Mouse (Mus musculus): ENCODE measurements at regions not wholly inside any gene's neighbourhood (a gene's known extent, or its start where the extent isn't known, plus 50 kb on each side); places are given as distances from the start of the nearest gene placed in this dataset.

DNA sequence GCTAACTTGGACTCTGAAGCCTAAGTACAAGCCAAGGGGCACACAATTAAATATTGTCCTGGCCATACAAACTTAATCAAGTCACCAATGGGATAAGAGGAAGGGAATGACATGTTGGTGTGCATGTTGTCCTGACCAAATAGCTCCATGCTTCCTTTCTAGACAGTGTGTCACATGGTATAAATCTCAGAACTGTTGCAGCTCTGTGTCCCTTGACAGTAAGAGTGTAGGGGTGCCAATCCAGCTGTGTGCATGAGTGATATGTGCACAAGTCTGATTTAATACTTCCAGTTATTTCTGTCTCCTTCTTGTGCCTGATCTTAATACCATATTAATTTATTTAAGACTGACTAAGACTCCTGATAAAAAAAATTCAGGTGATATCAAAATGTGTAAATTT is 72.8 kb upstream of the Rxfp2 start:
- H3K4me2 ChIP-seq (ENCODE audit: low read length): no peak overlapping the region
- H3K4me3 ChIP-seq (ENCODE audit: low read depth, low read length): no peak overlapping the region
- no peaks in the 10 kb centered on the region for H3K36me3 ChIP-seq (ENCODE audit: control insufficient read depth, insufficient read depth, low read length)
- no peaks in the 10 kb centered on the region for H3K4me1 ChIP-seq (replicated peaks; ENCODE audit: control insufficient read depth, insufficient read depth, low read length)
- H3K27me3 ChIP-seq (replicated peaks; ENCODE audit: control insufficient read depth, insufficient read depth, low read length): no peaks in the 10 kb centered on the region
- no peak overlapping the region for H3K27ac ChIP-seq (ENCODE audit: low read depth)
- DNase-seq (ENCODE audit: low spot score) (no peak), ATAC-seq (replicated peaks; ENCODE audit: low FRiP score, low TSS enrichment, low read depth) (no peak)
- H3K9me3 ChIP-seq (ENCODE audit: control insufficient read depth, low read length): no peaks in the 10 kb centered on the region
- H3K9ac ChIP-seq (ENCODE audit: low read length): no peak overlapping the region

DNA sequence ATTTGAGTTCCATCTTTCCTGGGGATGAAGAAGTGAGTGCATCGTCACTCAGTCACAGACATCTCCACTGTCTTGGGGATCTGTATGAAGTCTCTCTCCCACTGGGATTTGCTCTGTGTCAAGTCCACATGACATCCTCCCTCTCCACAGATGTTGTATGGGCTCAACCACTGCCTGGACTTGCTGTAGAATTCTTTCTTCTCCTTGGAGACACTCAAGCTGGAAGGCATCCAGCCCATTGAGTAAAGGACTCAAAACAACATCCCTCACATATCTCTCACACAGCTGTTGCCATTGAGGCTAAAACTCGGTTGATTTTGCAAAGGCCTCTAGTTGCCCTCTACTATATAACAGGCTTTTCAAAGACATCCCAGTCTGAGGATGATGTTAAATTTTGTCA is 71.0 kb upstream of the Rxfp2 start:
- H3K4me3 ChIP-seq (ENCODE audit: low read depth, low read length): no peak overlapping the region
- H3K27me3 ChIP-seq (replicated peaks; ENCODE audit: control insufficient read depth, insufficient read depth, low read length): no peaks in the 10 kb centered on the region
- no peak overlapping the region for H3K9ac ChIP-seq (ENCODE audit: low read length)
- no peaks in the 10 kb centered on the region for H3K9me3 ChIP-seq (ENCODE audit: control insufficient read depth, low read length)
- DNase-seq (ENCODE audit: low spot score) (no peak), ATAC-seq (replicated peaks; ENCODE audit: low FRiP score, low TSS enrichment, low read depth) (no peak)
- no peaks in the 10 kb centered on the region for H3K4me1 ChIP-seq (replicated peaks; ENCODE audit: control insufficient read depth, insufficient read depth, low read length)
- 72% methylated on average over 2 of the region's 2 CpGs for WGBS
- no peaks in the 10 kb centered on the region for H3K36me3 ChIP-seq (ENCODE audit: control insufficient read depth, insufficient read depth, low read length)
- no peak overlapping the region for H3K4me2 ChIP-seq (ENCODE audit: low read length)
- H3K27ac ChIP-seq (ENCODE audit: low read depth): no peak overlapping the region

DNA sequence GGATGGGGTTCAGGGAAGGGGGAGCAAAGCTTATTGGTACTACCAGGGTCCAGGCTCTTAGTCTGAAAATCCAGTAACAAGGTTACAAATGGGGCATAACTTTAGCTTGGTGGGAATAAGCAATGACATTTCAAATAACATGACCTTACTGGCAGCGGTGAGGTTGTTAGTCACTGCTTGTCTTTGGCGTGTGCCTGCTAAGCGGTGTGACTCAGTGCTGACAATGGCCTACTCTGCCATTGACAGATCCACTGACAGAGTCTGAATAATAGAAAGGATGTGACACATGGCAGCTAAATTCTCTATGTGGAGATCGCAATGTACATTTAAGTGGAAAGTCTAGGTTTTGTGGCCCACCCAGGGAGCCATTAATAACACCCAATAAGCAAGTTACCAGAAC is 61.5 kb upstream of the Rxfp2 start:
- H3K27ac ChIP-seq (ENCODE audit: low read depth): no peak overlapping the region
- 89% methylated on average over 4 of the region's 4 CpGs for WGBS
- peaks cover 4% of the 10 kb centered on the region; the same call in 1 of the 2 replicates for H3K9me3 ChIP-seq (ENCODE audit: control insufficient read depth, low read length)
- DNase-seq (ENCODE audit: low spot score): no peak
- H3K4me1 ChIP-seq (replicated peaks; ENCODE audit: control insufficient read depth, insufficient read depth, low read length): no peaks in the 10 kb centered on the region
- H3K9ac ChIP-seq (ENCODE audit: low read length): no peak overlapping the region
- ATAC-seq (replicated peaks; ENCODE audit: low FRiP score, low TSS enrichment, low read depth): no peak
- no peaks in the 10 kb centered on the region for H3K27me3 ChIP-seq (replicated peaks; ENCODE audit: control insufficient read depth, insufficient read depth, low read length)
- no peak overlapping the region for H3K4me3 ChIP-seq (ENCODE audit: low read depth, low read length)
- no peaks in the 10 kb centered on the region for H3K36me3 ChIP-seq (ENCODE audit: control insufficient read depth, insufficient read depth, low read length)
- H3K4me2 ChIP-seq (ENCODE audit: low read length): no peak overlapping the region

DNA sequence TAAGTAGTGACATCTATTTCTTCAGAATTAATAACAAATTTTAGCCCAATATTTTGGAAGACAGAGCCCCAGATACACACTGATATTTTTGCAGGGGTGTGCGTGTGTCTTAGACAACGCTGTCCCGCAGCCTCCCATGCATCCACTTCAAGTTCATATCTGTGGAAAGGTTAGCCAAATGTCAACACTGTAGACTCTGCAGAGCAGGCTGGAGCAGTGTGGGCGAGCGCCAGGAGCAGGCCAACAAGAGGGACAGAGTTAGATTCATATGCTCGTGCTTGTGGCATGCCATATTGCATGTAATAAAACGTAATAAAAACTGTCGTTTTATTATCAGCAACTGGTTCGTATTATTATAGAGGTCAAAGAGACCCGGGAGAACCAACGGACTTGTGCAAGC is 57.3 kb upstream of the Rxfp2 start:
- Histone ChIP-seq H3K4me3 (ENCODE audit: low read depth, low read length) (no peak overlapping the region), H3K9me3 (ENCODE audit: control insufficient read depth, low read length) (peaks cover 4% of the 10 kb centered on the region; the same call in 1 of the 2 replicates), H3K36me3 (ENCODE audit: control insufficient read depth, insufficient read depth, low read length) (no peaks in the 10 kb centered on the region), H3K27ac (ENCODE audit: low read depth) (no peak overlapping the region), H3K9ac (ENCODE audit: low read length) (no peak overlapping the region), H3K4me2 (ENCODE audit: low read length) (no peak overlapping the region), H3K4me1 (replicated peaks; ENCODE audit: control insufficient read depth, insufficient read depth, low read length) (no peaks in the 10 kb centered on the region), H3K27me3 (replicated peaks; ENCODE audit: control insufficient read depth, insufficient read depth, low read length) (no peaks in the 10 kb centered on the region)
- no peak for DNase-seq (ENCODE audit: low spot score)
- ATAC-seq (replicated peaks; ENCODE audit: low FRiP score, low TSS enrichment, low read depth): no peak
- 67% methylated on average over 11 of the region's 11 CpGs for WGBS

DNA sequence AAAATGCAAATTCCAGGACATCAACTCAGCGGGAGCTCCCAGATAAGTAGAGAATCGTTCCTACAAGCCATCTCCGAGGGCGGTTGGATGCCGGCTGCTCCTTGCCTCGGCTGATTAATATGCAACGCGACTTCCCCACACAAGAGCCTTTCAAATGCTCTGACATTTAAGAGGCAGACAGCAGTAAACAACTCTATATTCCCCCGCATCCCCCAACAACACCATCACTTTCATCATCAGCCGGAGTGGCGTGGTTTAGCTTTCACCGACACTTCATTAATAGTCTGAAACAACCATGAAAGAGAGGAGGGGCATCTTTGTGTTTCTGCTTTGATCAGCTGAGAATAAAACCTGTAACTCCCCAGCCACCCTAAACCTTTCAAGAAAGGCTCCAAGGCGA is 53.7 kb upstream of the Rxfp2 start:
- no peak overlapping the region for H3K27ac ChIP-seq (ENCODE audit: low read depth)
- no peak overlapping the region for H3K9ac ChIP-seq (ENCODE audit: low read length)
- WGBS: 25% methylated on average over 13 of the region's 13 CpGs
- H3K9me3 ChIP-seq (ENCODE audit: control insufficient read depth, low read length): no peaks in the 10 kb centered on the region
- H3K27me3 ChIP-seq (replicated peaks; ENCODE audit: control insufficient read depth, insufficient read depth, low read length): no peaks in the 10 kb centered on the region
- ATAC-seq (replicated peaks; ENCODE audit: low FRiP score, low TSS enrichment, low read depth) (no peak), DNase-seq (ENCODE audit: low spot score) (no peak)
- H3K4me3 ChIP-seq (ENCODE audit: low read depth, low read length): no peak overlapping the region
- H3K4me2 ChIP-seq (ENCODE audit: low read length): no peak overlapping the region
- no peaks in the 10 kb centered on the region for H3K4me1 ChIP-seq (replicated peaks; ENCODE audit: control insufficient read depth, insufficient read depth, low read length)
- H3K36me3 ChIP-seq (ENCODE audit: control insufficient read depth, insufficient read depth, low read length): no peaks in the 10 kb centered on the region
